ENCODE assay signal across 8 mouse cellular contexts in genomic region chr6:39539679-39540155, GRCm38 (mm10). TPM values are rescaled to one million over a fixed set of nuclear protein-coding genes. Genes with fewer than 3 reads are reported as not detected.
DNase-seq lines count a peak whose midpoint lies in the region; ATAC-seq lines count a peak whose summit lies in the region.

No protein-coding gene starts in this region.

- peak; percentile 57 for DNase-seq in gastrocnemius, adult 18-20 months (ENCODE audit: low spot score)
- DNase-seq in gastrocnemius, postnatal 36 days: no peak
- DNase-seq in heart, adult 11 months: peak; percentile 99
- DNase-seq in urinary bladder, adult 18-20 months (ENCODE audit: low spot score in 2 of 2): no peak
- DNase-seq in spleen, adult 12 weeks (ENCODE audit: low spot score): no peak

- intact Hi-C loops in gastrocnemius, postnatal 36 days (cut with DNase I): no loop called here

- peaks cover 42% of the 10 kb centered on the region for H3K4me1 ChIP-seq in intestine, embryonic 16.5 days (ENCODE audit: control insufficient read depth, insufficient read depth, low read length)
- H3K4me1 ChIP-seq in liver, embryonic 16.5 days (ENCODE audit: control insufficient read depth, low read depth, low read length): peaks cover 3% of the 10 kb centered on the region
- H3K4me1 ChIP-seq in neural tube, embryonic 12.5 days: peaks cover 54% of the 10 kb centered on the region

- no peak overlapping the region for H3K9ac ChIP-seq in intestine, embryonic 16.5 days (ENCODE audit: low read depth, low read length)
- no peak overlapping the region for H3K9ac ChIP-seq in liver, embryonic 16.5 days (ENCODE audit: low read depth, low read length)
- H3K9ac ChIP-seq in neural tube, embryonic 12.5 days: 0 out of 2 replicates have a peak overlapping the region, but pooled peaks have one; percentile 33

- peak overlapping the region; percentile 53 for H3K27ac ChIP-seq in intestine, embryonic 16.5 days (ENCODE audit: low read length)
- no peak overlapping the region for H3K27ac ChIP-seq in liver, embryonic 16.5 days (ENCODE audit: low read length)
- peak overlapping the region; percentile 37; the same call in 1 of the 2 replicates for H3K27ac ChIP-seq in neural tube, embryonic 12.5 days

- no peaks in the 10 kb centered on the region for H3K36me3 ChIP-seq in intestine, embryonic 16.5 days (ENCODE audit: control insufficient read depth, insufficient read depth, low read length)
- no peaks in the 10 kb centered on the region for H3K36me3 ChIP-seq in liver, embryonic 16.5 days (ENCODE audit: control insufficient read depth, insufficient read depth)
- no peaks in the 10 kb centered on the region for H3K36me3 ChIP-seq in neural tube, embryonic 12.5 days

- 0 out of 2 replicates have a peak overlapping the region, but pooled peaks have one; percentile 15 for H3K4me2 ChIP-seq in intestine, embryonic 16.5 days (ENCODE audit: low read depth, low read length)
- H3K4me2 ChIP-seq in liver, embryonic 16.5 days (ENCODE audit: low read depth, low read length): no peak overlapping the region
- H3K4me2 ChIP-seq in neural tube, embryonic 12.5 days (replicated peaks): peak overlapping the region; percentile 44

- peak; percentile 43 for ATAC-seq in intestine, embryonic 16.5 days
- ATAC-seq in liver, embryonic 16.5 days (ENCODE audit: low read depth): peak; percentile 62
- ATAC-seq in neural tube, embryonic 12.5 days (ENCODE audit: low FRiP score, low read depth): peak; percentile 30

- H3K27me3 ChIP-seq in intestine, embryonic 16.5 days (replicated peaks; ENCODE audit: control insufficient read depth, insufficient read depth, low read length): no peaks in the 10 kb centered on the region
- no peaks in the 10 kb centered on the region for H3K27me3 ChIP-seq in liver, embryonic 16.5 days (ENCODE audit: control insufficient read depth, insufficient read depth, low read depth, low read length)
- no peaks in the 10 kb centered on the region for H3K27me3 ChIP-seq in neural tube, embryonic 12.5 days (replicated peaks)

- H3K9me3 ChIP-seq in intestine, embryonic 16.5 days (ENCODE audit: control insufficient read depth, low read length): no peaks in the 10 kb centered on the region
- H3K9me3 ChIP-seq in liver, embryonic 16.5 days (replicated peaks; ENCODE audit: control insufficient read depth, low read length): no peaks in the 10 kb centered on the region
- H3K9me3 ChIP-seq in neural tube, embryonic 12.5 days: no peaks in the 10 kb centered on the region

- no peak overlapping the region for H3K4me3 ChIP-seq in intestine, embryonic 16.5 days (ENCODE audit: low read length)
- no peak overlapping the region for H3K4me3 ChIP-seq in liver, embryonic 16.5 days (ENCODE audit: low read depth, low read length)
- no peak overlapping the region for H3K4me3 ChIP-seq in neural tube, embryonic 12.5 days

- WGBS in intestine, embryonic 16.5 days: 27% methylated on average over 6 of the region's 7 CpGs
- 16% methylated on average over 7 of the region's 7 CpGs for WGBS in liver, embryonic 16.5 days (ENCODE audit: insufficient replicate concordance)
- WGBS in neural tube, embryonic 12.5 days: 9% methylated on average over 7 of the region's 7 CpGs

RNA-seq across cellular contexts. Expression of gene Dennd2a, which starts 17.9 kb away (rescaled TPM):
- total RNA-seq in gastrocnemius, adult 18-20 months (2021): 1 to 10 TPM; 2.8 to 3.1 TPM
- total RNA-seq in gastrocnemius, postnatal 36 days (2021): 1 to 10 TPM; 3.0 to 3.2 TPM
- 6.5 and 8.1 TPM in 2 replicates for polyA plus RNA-seq in intestine, embryonic 16.5 days (2015; fragmentation: Nextera tagmentation; extraction: Ambion mirVana)
- polyA plus RNA-seq in liver, embryonic 16.5 days (2015; fragmentation: Nextera tagmentation; extraction: Ambion mirVana): 0.96 and 1.1 TPM in 2 replicates
- 48.4 and 50.6 TPM in 2 replicates for polyA plus RNA-seq in neural tube, embryonic 12.5 days (2016; fragmentation: Nextera tagmentation; extraction: Ambion mirVana)

RNA-seq across cellular contexts. Expression of gene Adck2, which starts 34.0 kb away (rescaled TPM):
- 1 to 10 TPM; 4.3 to 4.9 TPM for total RNA-seq in gastrocnemius, adult 18-20 months (2021)
- 1 to 10 TPM; 3.9 to 6.9 TPM for total RNA-seq in gastrocnemius, postnatal 36 days (2021)
- 30.5 and 30.8 TPM in 2 replicates for polyA plus RNA-seq in intestine, embryonic 16.5 days (2015; fragmentation: Nextera tagmentation; extraction: Ambion mirVana)
- polyA plus RNA-seq in liver, embryonic 16.5 days (2015; fragmentation: Nextera tagmentation; extraction: Ambion mirVana): 10.7 and 11.9 TPM in 2 replicates
- polyA plus RNA-seq in neural tube, embryonic 12.5 days (2016; fragmentation: Nextera tagmentation; extraction: Ambion mirVana): 37.2 and 40.9 TPM in 2 replicates

RNA-seq across cellular contexts. Expression of gene Gm42420, which starts 45.8 kb away (rescaled TPM):
- total RNA-seq in gastrocnemius, adult 18-20 months (2021): 1 to 10 TPM in 1 of 2 experiments, not detected in 1; 1.3 TPM
- under 1 TPM in 1 of 2 experiments, not detected in 1; 0.64 TPM for total RNA-seq in gastrocnemius, postnatal 36 days (2021)
- polyA plus RNA-seq in intestine, embryonic 16.5 days (2015; fragmentation: Nextera tagmentation; extraction: Ambion mirVana): 1.5 and 2.1 TPM in 2 replicates
- 1.4 TPM in 2 replicates for polyA plus RNA-seq in liver, embryonic 16.5 days (2015; fragmentation: Nextera tagmentation; extraction: Ambion mirVana)
- 0.51 and 1.7 TPM in 2 replicates for polyA plus RNA-seq in neural tube, embryonic 12.5 days (2016; fragmentation: Nextera tagmentation; extraction: Ambion mirVana)

RNA-seq across cellular contexts. Expression of gene Ndufb2, which starts 52.7 kb away (rescaled TPM):
- total RNA-seq in gastrocnemius, adult 18-20 months (2021): 100 to 1,000 TPM; 383 to 422 TPM
- 100 to 1,000 TPM; 403 to 433 TPM for total RNA-seq in gastrocnemius, postnatal 36 days (2021)
- polyA plus RNA-seq in intestine, embryonic 16.5 days (2015; fragmentation: Nextera tagmentation; extraction: Ambion mirVana): 408 and 423 TPM in 2 replicates
- 195 and 209 TPM in 2 replicates for polyA plus RNA-seq in liver, embryonic 16.5 days (2015; fragmentation: Nextera tagmentation; extraction: Ambion mirVana)
- polyA plus RNA-seq in neural tube, embryonic 12.5 days (2016; fragmentation: Nextera tagmentation; extraction: Ambion mirVana): 319 and 340 TPM in 2 replicates

Comparison
In these comparisons a context has a peak if more than half of its experiments do, and no peak if none do; other contexts are left out.
1. DNase-seq: peak in gastrocnemius, adult 18-20 months (single experiment) and heart, adult 11 months (single experiment); none in gastrocnemius, postnatal 36 days (0 of 2), urinary bladder, adult 18-20 months (0 of 2) and spleen, adult 12 weeks (single experiment).
2. Peak in every context shown above with its lines, with median percentiles within 50 percentile points of each other: ATAC-seq.